Mouse (Mus musculus): Measurements from ENCODE around the gene Enpep. TPM values are rescaled to one million over a fixed set of nuclear protein-coding genes. Genes with fewer than 3 reads are reported as not detected.

The Enpep gene
- total RNA-seq, 2 experiments from 2014 or later = 3.4 to 3.7 TPM

DNA sequence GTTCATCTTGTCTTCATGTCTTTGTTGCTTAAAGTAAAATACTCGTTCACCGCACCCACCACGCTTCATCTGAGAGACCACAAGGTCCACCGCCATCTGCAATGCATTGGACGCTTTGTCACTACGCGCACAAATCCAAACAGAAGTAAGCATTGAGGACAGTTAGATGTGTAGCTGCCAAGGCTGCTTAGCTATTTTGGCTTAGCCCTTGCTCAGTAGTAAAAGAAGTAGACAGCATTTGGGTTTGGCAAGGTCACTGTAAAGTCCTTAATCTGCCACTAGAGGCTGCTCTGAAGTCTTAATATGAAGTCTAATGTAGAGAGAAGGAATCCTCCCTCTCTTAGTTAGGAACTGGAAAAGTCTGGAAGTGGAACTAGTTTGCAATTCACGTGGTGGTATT lies 75.8 kb downstream of the Enpep start:
- DNase-seq (ENCODE audit: low spot score in 2 of 2) = peak in 1 of 2 experiments; percentile 10

DNA sequence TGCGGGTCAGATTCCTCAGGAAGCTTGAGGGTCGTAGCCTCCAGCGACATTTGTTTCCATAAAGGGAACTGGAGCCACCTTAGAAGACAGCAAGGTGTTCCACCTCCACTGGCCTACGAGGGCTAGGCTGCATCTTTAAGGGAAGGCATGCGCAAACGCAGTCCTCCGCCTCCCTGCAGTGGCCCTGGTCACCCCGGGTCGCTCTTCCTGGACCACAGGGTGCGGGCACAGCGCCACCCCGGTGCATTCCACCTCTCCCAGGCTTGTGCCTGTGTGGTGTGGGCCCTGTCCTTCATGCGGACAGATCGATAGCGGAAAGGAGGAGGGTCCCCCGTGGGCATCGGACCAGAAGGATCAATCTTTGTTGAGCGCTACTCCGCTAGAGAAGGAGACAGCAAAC lies 76.2 kb downstream of the Enpep start:
- DNase-seq (ENCODE audit: low spot score in 2 of 2) = no peak

DNA sequence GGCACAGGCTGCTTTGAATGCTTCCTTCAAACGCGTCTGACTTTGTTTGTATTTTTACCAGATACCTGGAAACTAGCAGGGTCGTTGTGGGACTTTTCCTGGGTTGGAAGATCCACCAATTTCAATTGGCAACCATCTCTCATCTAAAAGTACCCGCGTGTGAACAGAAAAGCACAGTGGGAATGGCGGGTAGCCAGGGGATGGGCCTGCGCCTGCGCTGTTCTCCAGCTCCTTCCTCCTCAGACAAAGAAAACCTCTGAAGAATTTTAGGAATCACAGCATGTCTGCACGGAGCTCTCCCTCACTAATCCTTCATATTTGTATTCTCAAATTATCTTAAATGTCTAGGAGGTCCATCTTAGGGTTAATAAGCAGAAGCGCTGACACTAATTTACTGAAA lies 78.3 kb downstream of the Enpep start:
- DNase-seq (ENCODE audit: low spot score in 2 of 2) = peak in 1 of 2 experiments; percentile 16

DNA sequence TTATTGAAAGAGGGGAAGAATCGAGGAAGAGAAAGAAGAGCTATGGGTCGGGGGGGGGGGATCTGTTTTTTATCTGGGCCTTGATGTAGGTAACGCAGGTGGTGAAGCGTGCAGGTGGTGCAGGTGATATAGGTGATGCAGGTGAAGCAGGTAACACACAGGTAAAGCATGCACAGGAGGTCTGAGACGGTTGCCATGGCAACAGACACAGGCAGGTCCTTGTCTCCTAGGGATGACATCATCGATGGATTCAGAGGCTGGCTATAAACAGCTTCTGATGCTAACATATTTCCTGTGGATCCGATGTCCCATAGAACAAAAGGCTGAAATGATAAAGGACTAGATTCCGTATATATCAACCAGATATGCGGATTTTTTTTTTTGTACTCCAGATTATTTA lies 81.5 kb downstream of the Enpep start:
- no peak for DNase-seq (ENCODE audit: low spot score in 2 of 2)

DNA sequence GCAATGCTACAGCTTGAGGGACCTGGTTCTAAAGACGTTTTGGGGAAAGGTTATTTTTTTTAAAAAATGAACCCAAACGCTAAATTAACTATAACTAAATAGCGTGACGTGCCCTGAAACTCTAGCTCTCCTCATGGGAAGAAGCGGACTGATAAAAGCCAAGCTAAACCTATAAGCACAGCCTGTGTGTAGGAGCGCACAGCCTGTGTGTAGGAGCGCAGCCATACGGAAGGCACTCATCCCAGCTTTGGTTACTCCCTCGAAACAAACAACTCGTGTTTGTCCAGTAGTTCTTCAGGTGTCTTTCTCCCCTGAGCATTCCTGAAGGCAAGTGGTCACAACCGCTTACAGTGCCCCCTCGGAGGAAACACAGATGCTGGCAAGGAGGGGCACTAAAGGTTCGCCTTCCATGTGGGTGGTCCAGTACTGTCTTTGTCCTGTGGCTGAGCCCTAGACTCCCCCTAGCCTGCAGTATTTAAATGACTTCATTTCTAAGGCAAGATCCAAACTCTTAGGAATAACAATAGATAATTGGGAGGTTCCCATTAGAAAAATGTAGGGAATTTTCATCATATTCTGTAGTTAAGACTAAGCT lies 93.8 kb downstream of the Enpep start:
- DNase-seq (ENCODE audit: low spot score in 2 of 2) = no peak

DNA sequence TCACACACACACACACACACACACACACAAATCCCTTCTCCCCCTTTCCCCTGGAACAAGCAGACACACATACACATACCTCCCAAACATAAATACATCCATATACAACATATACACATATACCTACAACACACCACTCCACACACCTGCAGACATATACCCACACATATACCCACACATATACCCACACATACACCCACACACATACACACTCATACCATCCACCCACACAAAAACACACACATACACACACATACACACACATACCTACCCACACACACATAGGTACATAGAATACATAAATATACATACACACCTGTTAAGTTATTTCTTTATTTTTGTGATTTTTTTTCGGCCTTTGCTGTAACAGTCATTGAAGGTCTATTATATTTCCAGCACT lies 94.5 kb downstream of the Enpep start:
- DNase-seq (ENCODE audit: low spot score in 2 of 2) = no peak

DNA sequence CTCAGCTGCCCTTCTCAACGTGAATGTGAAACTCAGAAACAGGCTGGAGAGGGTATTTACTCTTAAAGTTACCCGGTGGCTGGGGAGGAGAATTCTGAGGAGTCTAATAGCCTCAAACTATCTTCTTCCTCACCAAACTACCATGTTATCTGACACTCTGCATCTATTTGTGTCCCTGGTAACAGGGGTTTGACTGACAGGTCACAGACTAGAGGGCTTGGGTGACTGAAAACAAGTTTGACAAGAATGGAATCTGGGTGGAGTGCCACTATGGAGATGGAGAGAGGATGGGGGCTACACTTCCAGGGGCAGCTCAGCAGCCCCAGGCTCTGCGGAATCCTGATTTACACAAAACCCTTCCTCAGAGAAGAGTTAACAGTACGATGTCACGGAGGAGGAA lies 105.2 kb downstream of the Enpep start:
- no peak for DNase-seq (ENCODE audit: low spot score in 2 of 2)

DNA sequence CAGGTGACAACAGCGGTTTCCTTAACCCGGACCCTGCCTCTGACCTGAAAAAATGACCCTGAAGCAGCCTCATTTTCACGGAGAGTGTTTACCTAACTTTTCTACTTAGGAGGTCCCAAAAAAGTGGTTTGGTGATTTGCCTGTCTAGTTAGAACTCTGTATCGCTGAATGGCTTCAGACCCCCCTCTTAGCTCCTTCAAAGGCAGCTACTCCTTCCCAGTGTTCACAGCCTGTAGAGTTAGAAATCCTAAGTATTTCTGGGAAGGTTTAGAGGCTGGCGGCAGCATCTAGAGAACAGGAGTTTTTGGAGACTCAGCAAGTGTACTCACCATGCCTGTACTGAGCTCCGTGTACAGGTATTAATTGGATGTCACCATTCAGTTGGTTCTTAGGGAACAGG lies 105.8 kb downstream of the Enpep start:
- no peak for DNase-seq (ENCODE audit: low spot score in 2 of 2)

DNA sequence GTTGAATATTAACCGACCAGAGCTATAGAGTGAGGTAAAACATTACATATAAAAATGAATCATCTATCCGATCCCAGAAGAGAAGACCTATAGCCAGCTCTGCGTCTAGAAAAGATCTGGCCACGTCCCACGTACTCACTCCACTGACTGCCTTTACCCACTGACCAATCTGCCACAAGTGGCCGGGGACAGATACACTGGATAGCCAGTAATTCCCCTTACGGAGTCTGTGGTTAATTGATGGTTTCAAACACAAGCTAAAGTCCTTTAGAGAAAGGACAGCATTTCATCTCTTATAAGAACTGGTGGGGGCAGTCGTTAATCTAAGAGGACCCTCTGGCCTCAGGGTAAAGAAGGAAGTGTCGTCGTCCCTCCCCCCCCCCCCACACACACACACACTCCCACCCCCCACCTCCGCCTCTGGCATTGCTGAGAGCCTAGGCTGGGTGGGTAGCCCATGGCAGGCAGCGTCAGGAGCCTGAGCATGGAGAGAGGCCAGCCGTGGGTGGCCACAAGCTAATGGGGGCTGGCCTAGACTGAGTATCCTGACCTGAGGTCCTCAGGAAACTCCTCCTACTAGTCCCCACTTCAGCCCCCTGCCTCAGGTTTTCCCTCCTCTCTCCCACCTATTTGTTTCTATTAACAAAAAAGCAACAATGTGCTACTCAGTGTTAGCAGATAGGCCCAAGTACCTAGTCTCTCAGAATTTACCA lies 106.8 kb downstream of the Enpep start:
- DNase-seq (ENCODE audit: low spot score in 2 of 2) = no peak

DNA sequence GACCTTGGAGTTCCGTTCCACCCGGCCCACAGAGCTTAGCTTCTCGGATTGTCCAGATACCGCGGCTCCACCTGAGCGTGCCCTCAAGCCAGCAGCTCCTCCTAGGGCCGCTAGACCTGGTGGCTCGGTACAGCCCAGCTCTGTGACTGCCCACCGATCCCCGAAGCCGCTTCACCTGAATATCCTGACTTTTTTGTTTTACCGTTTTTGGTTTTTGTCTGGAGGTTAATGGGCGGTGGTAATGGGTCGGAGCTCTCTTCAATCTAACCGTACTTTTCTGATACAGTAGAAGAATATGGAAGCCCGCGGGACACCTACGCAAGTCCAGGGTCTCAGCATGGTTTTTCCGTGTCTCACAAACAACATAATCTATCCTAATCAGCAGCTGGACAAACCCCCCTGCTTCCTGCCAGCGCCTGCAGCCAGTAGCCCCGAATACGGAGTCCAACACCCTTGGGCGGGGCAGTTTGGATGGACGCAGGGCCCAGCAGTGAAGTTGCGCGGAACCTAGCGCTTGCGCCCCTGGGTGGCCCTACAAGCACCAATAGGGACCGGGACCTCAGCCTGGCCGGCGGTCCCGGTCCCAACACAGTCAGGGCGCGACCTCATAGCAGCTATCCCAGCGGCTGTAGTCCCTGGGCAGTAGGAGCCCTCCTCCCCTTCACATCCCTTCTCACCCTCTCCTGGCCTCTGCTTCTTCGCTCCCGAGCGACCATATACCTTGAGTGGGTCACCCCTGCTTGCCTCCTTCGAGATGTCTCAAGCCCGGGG lies 107.5 kb downstream of the Enpep start:
- DNase-seq (ENCODE audit: low spot score in 2 of 2) = no peak

DNA sequence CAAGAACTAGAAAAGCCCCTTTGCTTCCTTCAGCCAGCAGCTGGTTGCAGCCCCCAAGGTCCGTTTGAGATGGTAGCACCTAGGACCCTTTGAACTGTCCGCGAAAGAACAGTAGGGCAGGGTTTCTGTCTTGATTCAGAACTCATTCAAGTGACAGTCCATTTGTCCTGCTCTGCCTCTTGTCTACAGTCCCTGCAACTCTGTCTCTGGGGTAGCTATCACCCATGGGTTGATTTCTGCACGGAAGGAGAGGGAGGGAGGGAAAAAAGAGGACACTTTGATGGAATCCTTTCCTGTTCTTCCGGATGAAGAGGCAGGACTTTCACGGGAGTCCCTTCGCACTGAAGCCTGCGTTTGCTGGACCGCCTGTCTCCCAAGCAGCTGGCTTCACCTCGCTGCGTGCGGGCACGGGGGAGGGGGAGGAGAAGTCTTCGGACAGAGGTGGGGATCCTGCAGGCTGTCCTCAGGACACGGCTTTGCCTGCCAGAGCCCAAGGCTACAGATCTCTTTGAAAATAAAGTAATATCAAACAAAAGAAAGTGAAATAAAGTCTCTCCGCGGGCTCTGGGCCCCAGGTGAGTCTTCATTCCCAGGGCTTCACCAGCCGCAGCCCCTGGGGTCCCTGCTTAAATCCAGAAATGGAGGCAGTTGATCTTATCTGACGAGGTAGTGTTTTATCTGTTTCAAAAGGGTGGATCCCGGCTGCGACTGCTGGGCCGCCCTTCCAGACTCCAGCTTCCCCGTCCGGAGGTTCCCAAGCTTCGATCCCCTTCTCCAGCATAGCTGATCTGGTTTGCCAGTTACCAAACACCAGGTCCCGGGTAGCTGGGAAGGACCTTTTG lies 108.3 kb downstream of the Enpep start:
- DNase-seq (ENCODE audit: low spot score in 2 of 2) = no peak

DNA sequence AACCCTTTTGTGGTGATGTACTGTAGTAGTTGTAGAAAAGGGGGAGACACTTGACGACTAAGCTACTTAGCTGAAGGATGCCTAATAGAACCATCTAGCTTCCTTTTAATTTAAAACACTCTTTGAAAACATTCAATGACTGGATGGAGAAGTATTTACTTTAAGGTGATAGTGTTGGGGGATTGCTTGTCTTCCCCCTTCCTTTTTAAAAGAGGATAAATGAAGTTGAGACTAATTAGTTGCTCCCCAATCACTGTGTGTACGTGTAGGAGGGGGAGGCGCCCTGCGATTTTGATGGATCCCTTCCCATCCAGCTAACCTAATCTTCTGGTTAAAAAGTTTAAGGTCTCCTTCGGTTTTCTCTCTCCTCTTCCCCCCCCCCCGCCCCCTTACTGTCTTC lies 109.1 kb downstream of the Enpep start:
- no peak for DNase-seq (ENCODE audit: low spot score in 2 of 2)

DNA sequence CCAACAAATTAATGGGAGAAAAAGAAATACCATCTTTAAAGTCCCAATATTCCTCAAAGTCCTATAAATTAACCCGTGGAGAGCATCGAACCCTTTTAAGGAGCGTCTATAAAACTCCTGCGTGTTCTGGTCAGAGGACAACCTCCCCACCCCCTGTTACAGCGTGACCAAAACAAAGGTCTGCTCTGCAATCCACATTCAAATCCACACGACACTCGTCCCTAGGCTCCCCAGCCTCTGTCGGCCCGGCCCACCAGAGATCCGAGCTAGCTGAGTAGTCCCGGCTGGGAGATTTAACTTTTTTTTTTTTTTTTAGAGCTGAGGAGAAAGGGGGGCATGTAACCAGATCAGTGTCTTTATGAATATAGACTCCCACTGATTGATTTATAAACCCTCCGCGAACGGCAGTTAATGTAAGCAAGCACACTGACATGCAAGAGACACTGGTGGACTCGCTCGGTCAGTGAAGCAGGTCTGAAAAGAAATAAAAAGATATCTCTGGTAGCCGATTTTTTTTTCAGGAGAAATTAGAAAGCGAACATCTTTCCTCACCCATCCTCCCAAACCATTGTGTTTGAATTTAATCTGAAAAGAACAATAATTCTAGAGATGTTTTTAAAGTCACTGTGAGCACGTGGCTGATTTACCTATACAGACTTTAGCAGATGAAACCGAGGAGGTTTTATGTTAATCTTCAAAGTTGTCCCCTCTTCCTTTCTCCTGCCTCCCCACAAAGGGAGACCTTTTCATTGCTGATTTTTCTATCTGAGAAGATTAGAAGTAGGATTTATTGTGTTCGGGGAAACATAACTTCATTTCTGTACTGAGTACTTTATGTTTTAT lies 109.9 kb downstream of the Enpep start:
- no peak for DNase-seq (ENCODE audit: low spot score in 2 of 2)

DNA sequence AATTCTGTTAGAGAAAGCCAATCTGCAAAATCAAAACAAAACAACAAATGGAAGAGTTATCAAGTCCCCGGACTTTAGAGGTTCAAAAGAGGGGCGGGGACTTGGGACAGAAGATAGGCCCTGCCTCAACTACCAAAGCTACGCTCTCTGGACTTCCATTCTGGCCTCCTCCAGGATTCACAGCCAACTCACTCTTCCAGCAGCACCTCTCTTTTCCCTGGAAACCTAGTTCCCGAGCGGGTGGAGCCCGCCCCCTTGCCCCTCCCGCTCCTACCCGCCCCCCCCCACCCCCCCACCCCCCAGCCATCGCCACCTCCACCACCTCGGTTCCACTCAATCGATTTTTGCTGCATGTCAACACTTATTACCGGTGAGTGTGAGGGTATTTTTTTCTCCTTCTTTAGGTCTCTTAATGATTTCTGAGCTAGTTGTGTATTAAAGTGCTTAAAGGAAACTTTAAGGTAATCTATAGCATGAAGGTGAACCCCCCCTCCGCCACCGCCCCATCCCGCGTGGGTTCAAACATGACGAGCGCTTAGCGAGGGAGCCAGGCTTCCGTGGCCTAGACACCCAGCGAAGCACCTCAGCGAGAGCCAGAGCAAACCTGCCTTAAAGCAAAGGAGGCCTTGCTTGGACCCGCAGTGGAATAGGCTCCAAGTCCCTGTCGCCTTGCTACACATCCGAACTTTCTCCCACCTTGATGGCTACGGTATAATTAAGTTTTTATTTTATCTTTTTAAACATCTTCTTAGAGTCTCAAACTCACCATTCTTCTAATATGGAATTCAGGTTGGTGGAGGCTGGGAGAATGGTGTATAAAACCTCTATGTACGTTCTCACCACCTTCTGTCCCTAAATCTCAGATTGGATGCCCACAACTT lies 110.9 kb downstream of the Enpep start:
- no peak for DNase-seq (ENCODE audit: low spot score in 2 of 2)

DNA sequence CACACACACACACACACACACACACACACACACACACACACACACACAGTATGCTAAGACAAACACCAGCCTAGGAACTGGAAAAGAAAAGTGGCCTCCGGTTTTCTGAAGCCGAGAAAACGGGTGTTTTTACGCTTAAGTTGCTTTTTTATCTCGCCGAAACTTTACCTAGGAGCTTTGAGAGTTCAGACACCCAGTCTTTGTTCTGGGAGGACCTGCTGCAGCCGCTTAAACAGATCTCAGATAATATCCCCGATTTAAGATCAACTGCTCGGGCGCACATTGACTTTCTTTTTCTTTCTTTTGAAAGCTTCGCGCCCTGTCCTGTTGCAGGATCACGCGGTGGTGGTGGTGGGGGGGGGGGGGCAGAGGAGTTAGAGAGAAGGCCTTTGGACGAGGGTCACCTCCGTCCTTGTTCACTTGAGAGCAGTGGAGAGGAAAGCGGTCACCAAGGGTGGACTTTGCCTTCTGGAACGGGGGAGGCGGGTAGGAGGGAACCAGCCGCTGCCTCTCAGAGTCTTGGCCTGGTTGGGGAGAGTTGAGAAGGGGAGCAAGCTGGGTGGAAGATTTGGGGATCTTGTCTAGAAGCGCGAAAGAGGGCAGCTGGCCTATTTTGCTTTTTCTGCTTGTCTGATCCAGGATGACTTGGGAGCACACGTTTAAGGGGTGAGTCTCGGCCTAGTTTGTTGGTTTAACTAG lies 111.7 kb downstream of the Enpep start:
- DNase-seq (ENCODE audit: low spot score in 2 of 2) = no peak

DNA sequence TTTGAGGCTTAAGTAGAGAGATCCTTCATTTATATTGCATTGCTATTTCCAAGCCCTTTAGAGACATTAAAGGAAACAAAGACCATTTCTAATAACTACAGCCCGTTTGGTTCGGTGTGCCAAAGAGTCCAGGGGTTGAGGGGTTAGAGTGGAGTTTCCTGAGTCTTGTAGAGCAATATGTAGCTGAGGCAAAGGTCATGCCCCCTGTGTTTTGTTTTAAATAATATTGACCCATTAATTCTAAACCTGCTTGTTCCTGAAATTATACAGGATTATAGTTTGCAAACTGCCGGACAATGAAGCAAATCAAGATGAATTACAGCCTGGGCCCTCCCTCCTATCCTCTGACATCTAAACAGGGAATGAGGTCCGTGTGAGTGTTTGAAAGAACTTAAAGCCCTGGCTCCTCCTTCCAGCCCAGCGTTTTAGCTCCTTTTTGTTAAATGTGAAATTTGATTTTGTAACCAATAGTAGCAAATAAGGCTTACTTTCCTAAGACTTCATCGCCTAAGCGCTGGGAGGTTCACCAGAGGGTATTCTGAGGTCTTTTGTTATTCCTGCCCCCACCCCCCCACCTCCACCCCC lies 112.3 kb downstream of the Enpep start:
- DNase-seq (ENCODE audit: low spot score in 2 of 2) = no peak

All from gastrocnemius, postnatal 4 days (tissue).